Mouse (Mus musculus) cerebellum, adult 18-20 months (tissue): ENCODE data around the gene Tent4a.

Source experiments
- DNase-seq, 2 experiments: peaks; one replicate each; pipeline ENCODE4 v3.0.0; 2021

The Tent4a gene

DNA sequence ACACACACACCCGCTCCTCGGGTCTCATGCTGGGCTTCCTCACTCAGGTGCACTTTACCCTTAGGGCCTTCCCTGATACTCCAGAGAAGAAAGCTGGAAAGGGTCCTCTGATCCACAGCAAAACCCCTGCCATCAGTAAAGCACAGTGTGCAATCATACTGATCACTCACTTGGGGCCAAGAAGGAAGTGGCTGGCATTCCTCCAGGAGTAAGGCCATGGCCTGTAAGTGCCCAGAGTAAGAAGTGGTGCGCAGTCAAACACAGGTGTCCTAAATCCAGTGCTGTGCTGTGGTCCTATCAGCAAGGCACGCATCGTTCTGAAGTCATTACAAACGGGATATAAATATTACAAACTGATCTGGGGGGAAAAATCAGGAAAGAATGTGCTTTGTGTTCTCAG is 17.0 kb downstream of the Tent4a start:
- DNase-seq = peak in 1 of 2 experiments; percentile 39

GRCm38 (mm10) chr13:69515091-69515490 is 19.3 kb downstream of the Tent4a start:
- no peak for DNase-seq

DNA sequence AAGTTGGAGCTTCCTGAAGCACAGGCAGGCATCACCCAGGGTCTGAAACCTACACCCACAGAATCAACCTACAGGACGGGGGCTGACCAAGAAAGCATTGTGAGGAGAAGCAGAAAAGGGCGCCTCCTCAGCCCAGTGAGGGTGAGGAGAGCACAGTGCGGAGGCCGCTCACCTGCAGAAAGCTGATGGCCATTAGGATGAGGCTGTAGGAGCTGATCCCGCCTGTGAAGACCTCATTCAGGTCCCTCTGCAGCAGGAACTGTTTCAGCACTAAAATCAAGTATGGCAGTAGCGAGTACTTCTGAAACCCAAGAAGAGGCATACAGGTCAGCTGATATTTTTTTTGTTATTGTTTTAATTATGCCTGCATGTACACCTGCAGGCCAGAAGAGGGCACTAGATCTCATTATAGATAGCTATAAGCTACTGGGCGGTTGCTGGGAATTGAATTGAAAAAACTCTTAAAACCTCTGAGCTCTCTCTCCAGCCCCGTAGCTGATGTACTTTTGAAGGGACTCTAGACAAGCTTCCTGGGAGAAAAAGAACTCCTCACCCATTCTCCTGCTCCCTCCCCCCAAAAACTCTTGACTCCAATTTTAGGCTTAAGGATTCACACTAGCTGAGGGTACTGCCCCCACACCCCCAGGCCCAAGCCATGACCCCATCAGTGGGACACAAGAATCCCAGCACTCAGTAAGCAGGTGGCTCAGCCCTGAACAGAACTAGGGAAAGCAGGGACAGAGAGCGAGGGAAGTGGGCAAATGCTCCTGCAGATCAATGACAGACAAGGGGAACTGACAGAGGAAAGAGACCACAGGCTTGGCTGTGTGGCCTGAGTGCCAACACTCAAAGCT is 24.8 kb downstream of the Tent4a start:
- peak; percentile 37 to 44 for DNase-seq

DNA sequence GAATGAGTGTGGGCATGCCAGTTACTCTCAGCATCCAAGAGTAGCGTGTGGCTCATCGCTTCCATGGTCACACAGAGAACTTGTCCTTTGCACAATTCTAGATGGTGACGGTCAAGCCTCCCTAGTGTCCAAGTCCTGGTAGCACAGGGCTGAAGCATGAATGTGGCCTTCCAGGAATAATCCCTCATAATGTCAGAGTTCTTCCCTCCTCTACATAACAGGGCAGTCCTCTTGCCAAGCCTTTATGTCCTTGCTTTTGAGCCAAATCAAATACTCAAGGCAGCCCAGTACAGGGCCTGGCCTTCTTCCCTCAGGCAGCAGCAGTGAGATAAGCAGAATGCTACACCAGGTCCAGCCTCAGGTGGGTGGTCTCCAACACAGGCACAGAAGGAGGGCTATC is 26.8 kb downstream of the Tent4a start:
- no peak for DNase-seq

DNA sequence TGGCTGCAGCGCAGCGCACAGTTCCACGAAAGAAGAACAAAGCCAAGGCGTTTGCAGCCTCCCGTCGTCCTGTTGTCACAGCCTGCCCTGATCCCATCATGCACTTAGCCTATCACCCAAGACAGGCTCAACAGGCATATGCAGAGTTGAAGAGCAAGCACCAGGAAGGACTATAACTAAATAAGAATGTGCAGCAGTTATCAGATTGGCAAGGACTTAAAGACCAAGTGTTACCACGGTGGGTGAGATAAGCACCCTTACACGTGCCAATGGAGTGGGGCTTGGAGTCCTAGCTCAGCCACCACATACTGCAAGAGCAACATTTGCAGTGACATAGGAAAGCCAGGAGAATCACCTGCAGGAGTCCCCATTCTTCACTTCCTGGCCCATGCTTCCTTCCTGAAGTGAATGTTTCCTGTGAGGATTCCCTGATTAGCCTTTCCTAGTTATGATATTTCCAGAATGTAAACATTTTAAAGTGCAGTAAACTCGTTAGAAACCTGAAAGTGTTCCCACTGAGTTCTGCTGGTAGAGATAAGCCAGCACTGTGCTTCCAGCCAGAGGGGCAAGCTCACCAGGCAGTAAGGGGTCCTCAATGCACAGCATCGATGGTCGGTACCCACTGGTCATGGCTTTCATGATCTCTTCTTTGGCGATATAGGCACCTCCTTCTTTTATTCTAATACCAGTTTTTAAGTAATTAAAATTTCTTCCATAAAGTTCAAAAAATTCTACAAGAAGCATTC is 27.9 kb downstream of the Tent4a start:
- no peak for DNase-seq

- DNase-seq = no peak
These were observed 31.6 kb downstream of the Tent4a start for GRCm38 (mm10) chr13:69502863-69503262.

GRCm38 (mm10) chr13:69502157-69502750 is 32.2 kb downstream of the Tent4a start:
- no peak for DNase-seq

GRCm38 (mm10) chr13:69498276-69498675 is 36.1 kb downstream of the Tent4a start:
- DNase-seq = no peak

DNA sequence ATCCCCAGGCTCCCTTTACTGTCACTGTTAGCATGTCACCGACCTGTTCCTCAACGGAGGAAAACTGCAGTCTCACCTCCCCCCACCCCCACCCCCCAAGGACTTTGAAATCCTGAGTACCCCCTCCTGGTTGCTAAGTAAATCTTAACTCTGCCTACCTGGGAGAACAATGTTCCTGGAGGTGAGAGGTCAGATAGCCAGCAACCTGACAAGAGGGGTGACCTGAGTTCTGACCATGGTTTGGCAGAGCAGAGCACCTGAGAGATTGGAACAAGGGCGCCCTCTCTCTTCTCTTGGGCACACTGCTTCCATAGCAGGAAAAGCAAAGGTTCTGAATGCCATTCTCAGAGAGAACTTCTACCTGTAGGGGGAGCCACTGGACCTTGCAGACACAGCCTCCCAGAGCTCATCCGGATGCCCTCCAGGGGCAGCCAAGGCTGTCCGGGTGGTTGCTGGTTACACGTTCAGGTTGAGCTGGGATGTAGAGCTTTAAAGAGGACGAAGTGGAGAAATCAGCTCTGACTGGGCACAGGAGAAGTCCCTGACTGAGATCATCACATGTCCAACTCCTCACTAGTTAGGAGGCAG is 41.4 kb downstream of the Tent4a start:
- DNase-seq = peak; percentile 54 to 60

- no peak for DNase-seq
These were observed 44.6 kb downstream of the Tent4a start for GRCm38 (mm10) chr13:69489777-69490176.

DNA sequence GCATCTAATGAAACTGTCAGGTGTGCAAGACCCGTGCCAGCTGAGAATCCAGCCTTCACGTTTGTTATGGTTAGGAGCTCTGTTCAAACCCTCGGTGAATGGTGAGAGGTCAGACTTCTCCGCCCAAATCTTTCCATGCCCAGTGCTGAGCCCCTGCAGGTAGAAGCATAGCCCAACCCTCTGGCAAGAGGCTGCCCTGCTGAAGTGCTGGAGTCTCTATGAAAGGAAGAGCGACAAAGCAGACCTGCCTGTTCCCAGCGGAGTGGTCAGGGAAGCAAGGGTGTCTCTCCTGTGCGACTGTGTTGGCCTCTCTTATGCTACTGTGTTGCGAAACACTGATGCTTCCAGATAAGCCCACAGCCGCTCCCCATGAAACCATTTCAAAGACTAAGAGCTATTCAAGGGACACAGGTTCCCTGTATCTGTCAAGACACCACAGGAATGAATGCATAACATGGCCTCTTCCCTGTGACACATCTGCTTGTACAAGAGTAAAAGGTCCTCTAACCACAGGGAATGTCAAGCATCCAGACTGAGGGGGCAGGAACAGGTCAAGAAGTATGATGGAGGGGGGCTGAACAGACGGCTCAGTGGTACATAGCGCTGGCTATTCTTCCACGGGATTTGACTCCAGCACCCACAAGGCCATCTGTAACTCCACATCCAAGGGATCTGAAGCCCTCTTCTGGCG is 45.7 kb downstream of the Tent4a start:
- DNase-seq = peak in 1 of 2 experiments; percentile 3

- no peak for DNase-seq
These were observed 46.7 kb downstream of the Tent4a start for GRCm38 (mm10) chr13:69487611-69488275.

DNA sequence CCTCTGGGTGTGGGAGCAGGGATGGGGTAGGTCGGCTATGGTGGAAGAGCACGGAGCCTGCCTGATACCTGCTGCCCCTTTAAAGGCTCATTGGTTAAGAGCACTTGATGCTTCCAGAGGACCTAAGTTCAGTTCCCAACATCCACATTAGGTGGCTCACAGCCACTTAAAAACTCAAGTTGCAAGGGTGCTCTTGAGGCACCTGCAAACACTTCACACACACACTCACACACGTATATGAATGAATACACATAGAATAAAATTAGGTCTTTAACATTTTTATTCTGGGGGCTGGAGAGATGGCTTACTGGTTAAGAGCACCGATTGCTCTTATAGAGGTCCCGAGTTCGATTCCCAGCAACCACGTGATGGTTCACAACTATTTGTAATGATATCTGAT is 47.3 kb downstream of the Tent4a start:
- DNase-seq = no peak

DNA sequence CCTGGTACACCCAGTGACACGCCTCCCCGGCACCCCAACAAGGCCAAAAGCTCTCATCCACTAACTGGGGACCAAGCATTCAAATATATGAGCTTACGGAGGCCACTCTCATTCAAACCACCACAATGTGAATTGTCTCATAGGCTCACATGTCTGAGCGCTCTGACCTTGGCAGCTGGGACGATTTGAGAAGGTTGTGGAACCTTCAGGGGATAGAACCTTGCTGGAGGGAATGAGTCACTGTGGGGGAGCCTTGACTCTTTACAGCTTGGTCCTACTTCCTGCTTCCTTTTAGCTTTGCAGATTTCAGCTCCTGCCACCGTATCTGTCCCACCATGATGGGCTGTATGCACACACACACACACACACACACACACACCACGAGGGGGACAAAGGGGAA is 48.6 kb downstream of the Tent4a start:
- DNase-seq = no peak

DNA sequence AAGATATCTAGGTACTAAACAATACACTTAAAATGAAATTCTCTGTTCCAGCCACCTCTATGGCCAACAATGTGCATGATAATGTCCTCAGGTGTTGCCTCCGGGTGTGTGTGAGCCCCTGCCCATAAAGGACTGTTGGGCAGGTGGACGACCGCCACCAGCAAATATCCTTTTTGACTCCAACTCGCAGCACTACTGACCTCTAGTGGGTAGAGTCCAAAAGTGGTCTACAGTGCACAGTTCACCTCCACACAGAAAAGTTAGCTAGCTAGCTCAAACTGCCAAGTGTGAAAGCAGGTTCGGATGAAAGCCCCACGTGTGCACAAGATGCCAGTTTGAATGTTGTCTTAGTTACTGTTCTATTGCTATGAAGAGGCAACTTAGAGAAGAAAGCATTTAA is 49.1 kb downstream of the Tent4a start:
- peak; percentile 34 to 39 for DNase-seq

DNA sequence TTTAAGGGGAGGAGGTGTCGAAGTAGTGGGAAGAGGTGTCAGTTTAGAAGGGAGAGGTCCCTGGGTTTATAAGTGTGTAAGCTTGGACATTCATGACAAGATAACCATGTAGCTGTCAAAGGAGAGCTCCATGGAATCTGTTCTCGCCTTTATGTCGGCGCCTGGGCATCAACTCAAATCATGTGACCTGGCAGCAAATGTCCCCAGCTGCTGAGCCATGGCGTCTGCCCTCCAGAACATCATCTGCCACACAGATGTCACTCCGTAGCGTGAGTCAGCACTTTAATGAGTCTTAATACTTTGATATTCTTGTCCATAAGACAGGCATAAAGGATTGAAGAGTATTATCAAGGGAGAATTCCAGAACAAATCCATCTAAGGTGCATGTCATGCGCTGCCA is 51.7 kb downstream of the Tent4a start:
- peak in 1 of 2 experiments; percentile 44 for DNase-seq

DNA sequence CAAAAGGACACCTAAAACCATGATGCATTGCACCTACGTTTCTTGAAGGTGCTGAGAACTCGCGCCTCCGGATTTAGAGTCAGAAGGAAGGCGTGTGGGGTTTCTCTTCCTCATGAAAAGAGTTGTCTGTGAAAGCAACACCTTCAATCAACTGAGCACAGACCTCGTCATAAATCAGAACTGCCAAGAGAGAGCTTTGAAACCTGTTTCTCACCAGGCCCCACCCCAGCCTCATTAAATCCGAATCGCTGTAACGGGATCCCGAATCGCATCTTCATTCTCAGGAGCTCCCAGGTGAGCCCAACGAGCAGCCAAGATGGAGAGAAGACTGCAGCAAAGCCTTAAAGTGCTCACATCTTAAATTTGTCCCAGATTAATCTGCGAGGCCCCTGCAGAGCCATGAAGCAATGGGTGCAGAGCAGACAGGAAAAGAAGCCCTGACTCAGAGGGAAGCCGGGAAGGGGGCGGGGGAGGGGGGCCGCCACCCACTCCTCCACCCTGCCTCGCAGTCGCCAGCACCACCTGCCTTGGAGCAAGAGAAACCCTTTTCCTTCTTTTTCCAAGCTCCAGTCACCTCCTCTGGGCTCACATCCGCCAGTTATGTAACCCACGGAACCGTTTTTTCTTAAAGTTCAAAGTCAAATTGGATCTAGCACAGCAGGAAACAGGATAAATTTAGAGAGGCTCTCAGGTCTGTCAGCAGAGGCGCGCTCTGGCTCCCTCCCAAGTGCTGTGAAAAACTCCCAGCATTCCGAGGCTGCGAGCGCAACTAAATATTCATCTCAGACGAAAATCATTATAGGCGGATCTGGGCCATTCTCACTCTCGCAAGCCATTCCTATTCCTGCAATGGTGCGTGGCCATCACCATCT is 52.5 kb downstream of the Tent4a start:
- peak; percentile 73 to 79 for DNase-seq

- peak; percentile 29 to 43 for DNase-seq
These were observed 53.4 kb downstream of the Tent4a start for GRCm38 (mm10) chr13:69481026-69481425.

- DNase-seq = no peak
These were observed 54.5 kb downstream of the Tent4a start for GRCm38 (mm10) chr13:69479906-69480305.

DNA sequence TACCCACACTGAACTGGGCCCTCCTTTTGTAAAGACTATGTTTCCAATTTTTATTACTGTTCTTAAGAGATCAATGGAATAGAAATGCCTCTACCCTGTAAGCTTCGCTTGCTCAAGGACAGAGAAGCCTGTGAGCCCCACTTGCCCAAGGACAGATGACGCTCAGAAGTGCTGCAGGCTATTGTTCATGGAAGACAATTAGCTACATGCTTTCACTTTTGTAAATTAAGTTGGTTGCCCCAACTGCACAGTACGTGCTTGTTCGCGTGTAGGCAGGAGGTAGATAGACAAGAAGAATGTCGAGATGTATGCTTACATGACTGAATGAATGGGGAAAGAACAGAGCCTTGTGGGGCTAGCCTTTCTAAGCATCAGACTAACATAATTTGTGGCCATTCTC is 55.7 kb downstream of the Tent4a start:
- no peak for DNase-seq
